Mouse (Mus musculus): ENCODE results near the gene C130050O18Rik.

Gene C130050O18Rik

GRCm38 (mm10) chr5:139464874-139465273, 59.8 kb downstream of the C130050O18Rik start:
- DNase-seq (ENCODE audit: low spot score): no peak

Measured in testis, postnatal 14 days (tissue).